Comparison of ENCODE assay signal across 23 mouse cellular contexts in genomic region chr12:84142281-84143050, GRCm38 (mm10). TPM values are rescaled to one million over a fixed set of nuclear protein-coding genes. Genes with fewer than 3 reads are reported as not detected.
DNase-seq lines count a peak whose midpoint lies in the region; ATAC-seq lines count a peak whose summit lies in the region.
"Had no signal": no experiment of that assay in that cellular context is flagged by ENCODE, and none has a peak within 500 bp of the region (broad histone marks: within the 10 kb centered on the region; RNA-seq: fewer than 3 reads in every experiment).

No protein-coding gene starts in this region.

- H3K4me1 ChIP-seq in neural tube, embryonic 11.5 days (ENCODE audit: control insufficient read depth, insufficient read depth, low read length), result peaks cover 6% of the 10 kb centered on the region
- H3K4me1 ChIP-seq: intestine, embryonic 15.5 days; lung, embryonic 15.5 days had no signal

- ATAC-seq in neural tube, embryonic 11.5 days (ENCODE audit: insufficient read depth, low FRiP score, low TSS enrichment), result no peak
- ATAC-seq: intestine, embryonic 15.5 days had no signal

- no peaks in the 10 kb centered on the region for H3K9me3 ChIP-seq in neural tube, embryonic 11.5 days (ENCODE audit: control insufficient read depth, low read length)
- H3K9me3 ChIP-seq: G1E; intestine, embryonic 15.5 days; liver, embryonic 13.5 days; lung, embryonic 15.5 days; midbrain, embryonic 12.5 days had no signal

- no peak overlapping the region for H3K4me2 ChIP-seq in neural tube, embryonic 11.5 days (ENCODE audit: low read depth)
- H3K4me2 ChIP-seq: intestine, embryonic 15.5 days; liver, embryonic 13.5 days; lung, embryonic 15.5 days; midbrain, embryonic 12.5 days had no signal

- no peak overlapping the region for H3K9ac ChIP-seq in neural tube, embryonic 11.5 days (ENCODE audit: low read length)
- H3K9ac ChIP-seq: intestine, embryonic 15.5 days; liver, embryonic 13.5 days; lung, embryonic 15.5 days; midbrain, embryonic 12.5 days had no signal

- 40% methylated on average over 14 of the region's 14 CpGs for WGBS in neural tube, embryonic 11.5 days

- peak; percentile 57 for DNase-seq in adrenal gland, adult 2 months
- no peak for DNase-seq in adrenal gland, postnatal 10 days
- peak; percentile 24 for DNase-seq in kidney, adult 11 months
- DNase-seq in kidney, postnatal 10 days, result no peak
- DNase-seq in neural tube, embryonic 11.5 days (ENCODE audit: low spot score), result peak; percentile 41
- no peak for DNase-seq in neural tube, embryonic 10.5 days (ENCODE audit: extremely low spot score, low spot score)
- DNase-seq in cerebellum, adult 9-11 months, result no peak
- DNase-seq in c-Kit-positive CD71-positive TER-119-positive erythroid progenitor cells, embryonic 14.5 days (ENCODE audit: low spot score), result no peak
- DNase-seq: cerebellum, adult 9-10 months; kidney, postnatal 4 days; layer of hippocampus, adult 9-11 months; left cerebral cortex, postnatal 4 days; liver, embryonic 13.5 days; lung, postnatal 4 days; right cerebral cortex, postnatal 14 days; spleen, adult 18-20 months; thymus, postnatal 36 days had no signal

- H3K27ac ChIP-seq in neural tube, embryonic 11.5 days (ENCODE audit: low read depth, low read length), result no peak overlapping the region
- H3K27ac ChIP-seq: intestine, embryonic 15.5 days; left cerebral cortex, adult 2 months; liver, embryonic 13.5 days; lung, embryonic 15.5 days; midbrain, embryonic 12.5 days had no signal

- no peaks in the 10 kb centered on the region for H3K27me3 ChIP-seq in neural tube, embryonic 11.5 days (ENCODE audit: control insufficient read depth, insufficient read depth, low read length)
- H3K27me3 ChIP-seq: intestine, embryonic 15.5 days; liver, embryonic 13.5 days; lung, embryonic 15.5 days; midbrain, embryonic 12.5 days had no signal

- H3K4me3 ChIP-seq in neural tube, embryonic 11.5 days (ENCODE audit: low read depth, low read length), result no peak overlapping the region
- H3K4me3 ChIP-seq: intestine, embryonic 15.5 days; left cerebral cortex, adult 2 months; liver, embryonic 13.5 days; lung, embryonic 15.5 days; midbrain, embryonic 12.5 days had no signal

- H3K36me3 ChIP-seq in neural tube, embryonic 11.5 days (ENCODE audit: control insufficient read depth, insufficient read depth, low read length), result no peaks in the 10 kb centered on the region
- H3K36me3 ChIP-seq: intestine, embryonic 15.5 days had no signal

RNA-seq across cellular contexts. Expression of gene Pnma1, which starts 5.8 kb away (rescaled TPM):
- total RNA-seq in adrenal gland, adult 2 months (2021), result under 1 TPM; 0.28 to 0.43 TPM
- 0.15 TPM in 1 of 2 replicates, not detected in the other for polyA plus RNA-seq in adrenal gland, adult 2 months (2012; rRNA removed)
- under 1 TPM; 0.30 to 0.61 TPM for total RNA-seq in adrenal gland, postnatal 10 days (2021)
- polyA plus RNA-seq in neural tube, embryonic 11.5 days (2014; fragmentation: Nextera tagmentation; extraction: Ambion mirVana), result 1.6 and 2.5 TPM in 2 replicates

RNA-seq across cellular contexts. Expression of gene Dnal1, which starts 28.3 kb away (rescaled TPM):
- 10 to 100 TPM; 15.7 to 18.6 TPM for total RNA-seq in adrenal gland, adult 2 months (2021)
- 2.6 and 3.3 TPM in 2 replicates for polyA plus RNA-seq in adrenal gland, adult 2 months (2012; rRNA removed)
- total RNA-seq in adrenal gland, postnatal 10 days (2021), result 10 to 100 TPM; 13.1 to 13.2 TPM
- polyA plus RNA-seq in neural tube, embryonic 11.5 days (2014; fragmentation: Nextera tagmentation; extraction: Ambion mirVana), result 5.5 and 6.2 TPM in 2 replicates
- total RNA-seq: monocyte, adult 5-6 weeks had no signal

RNA-seq across cellular contexts. Expression of gene Acot6, which starts 42.0 kb away (rescaled TPM):
- total RNA-seq in adrenal gland, adult 2 months (2021), result 1 to 10 TPM; 3.9 to 6.0 TPM
- 4.6 and 5.6 TPM in 2 replicates for polyA plus RNA-seq in adrenal gland, adult 2 months (2012; rRNA removed)
- total RNA-seq in adrenal gland, postnatal 10 days (2021), result 1 to 10 TPM; 4.8 to 5.3 TPM
- 0.82 and 1.3 TPM in 2 replicates for polyA plus RNA-seq in neural tube, embryonic 11.5 days (2014; fragmentation: Nextera tagmentation; extraction: Ambion mirVana)
- polyA plus RNA-seq: G1E had no signal

Comparison
In these comparisons a context has a peak if more than half of its experiments do, and no peak if none do; other contexts are left out.
1. DNase-seq: peak in adrenal gland, adult 2 months (single experiment), kidney, adult 11 months (single experiment) and neural tube, embryonic 11.5 days (single experiment); none in adrenal gland, postnatal 10 days (single experiment), kidney, postnatal 10 days (single experiment), neural tube, embryonic 10.5 days (single experiment), cerebellum, adult 9-11 months (single experiment) and c-Kit-positive CD71-positive TER-119-positive erythroid progenitor cells, embryonic 14.5 days (single experiment).